Mouse (Mus musculus) ES-E14 (cell line): ENCODE measurements around the gene Rhot1.

Experiments used
- CHD2 ChIP-seq: IDR thresholded peaks from 2 replicates; pipeline ENCODE4 v1.6.1; 2014; ENCODE audit warnings: mild to moderate bottlenecking, low read depth, low read length, inconsistent platforms
- HCFC1 ChIP-seq: IDR thresholded peaks from 2 replicates; pipeline ENCODE4 v1.6.1; 2012; ENCODE audit warnings: low read length, inconsistent platforms, borderline replicate concordance; ENCODE audit not compliant: insufficient read depth
- ZNF384 ChIP-seq: IDR thresholded peaks from 2 replicates; pipeline ENCODE4 v1.6.1; 2012; ENCODE audit warnings: low read depth, low read length, inconsistent platforms

- TF ChIP-seq HCFC1 (no peak), ZNF384 (no peak), CHD2 (no peak)
Observed at GRCm38 (mm10) chr11:80168611-80169249, 40.1 kb upstream of the Rhot1 start.
